Mouse (Mus musculus): ENCODE results near the gene Elfn2. TPM values are rescaled to one million over a fixed set of nuclear protein-coding genes. Genes with fewer than 3 reads are reported as not detected.

Elfn2 gene
- total RNA-seq, 2 experiments from 2014 or later = 202 to 204 TPM

DNA sequence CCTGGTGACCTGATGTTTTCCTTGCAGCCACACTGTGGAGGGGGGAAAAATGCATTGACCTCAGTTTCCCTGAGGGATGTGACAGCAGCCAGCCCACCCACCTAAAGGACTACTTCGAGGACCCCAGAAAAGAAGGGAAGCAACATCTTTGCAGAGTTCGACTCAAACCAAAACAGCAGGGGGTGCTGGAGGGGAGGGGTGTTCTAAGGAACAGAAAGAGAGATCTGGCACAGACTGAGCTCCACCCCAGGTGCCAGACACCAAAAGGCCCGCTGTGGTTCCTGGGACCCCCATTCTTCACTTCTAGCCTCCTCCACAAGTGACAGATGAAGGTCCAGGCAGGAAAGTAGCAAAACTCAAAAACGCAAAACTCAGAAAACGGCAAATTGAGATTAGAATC lies 2.7 kb downstream of the Elfn2 start:
- peak overlapping the region; percentile 74 for H3K4me3 ChIP-seq
- peak overlapping the region; percentile 93 for H3K27ac ChIP-seq
- no peak for DNase-seq (ENCODE audit: low spot score in 2 of 2)
- peak; percentile 39 for TF ChIP-seq CTCF (conservative IDR thresholded peaks at IDR 0.05)

DNA sequence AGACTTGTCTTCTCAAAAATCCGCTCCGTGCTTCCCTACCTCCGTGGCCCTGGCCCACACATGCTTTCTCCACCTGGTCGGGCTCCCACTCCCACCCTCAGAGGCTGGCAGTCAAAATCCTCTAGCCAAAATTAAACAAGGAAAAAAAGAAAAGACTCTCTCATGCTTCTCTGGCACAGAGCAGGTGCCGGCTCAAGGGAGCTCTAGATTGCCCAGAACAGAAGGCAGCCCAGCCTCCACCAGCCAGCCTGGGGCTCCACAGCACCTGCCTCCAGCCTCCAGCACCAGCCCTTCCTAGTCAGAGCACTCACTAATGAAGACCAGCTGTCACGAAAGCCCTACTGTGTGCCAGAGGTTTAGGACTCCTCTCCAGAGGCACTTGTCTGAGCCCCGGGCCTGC lies 4.8 kb downstream of the Elfn2 start:
- DNase-seq (ENCODE audit: low spot score in 2 of 2) = no peak
- Histone ChIP-seq H3K27ac (peak overlapping the region; percentile 93), H3K4me3 (peak overlapping the region; percentile 56)
- TF ChIP-seq CTCF (conservative IDR thresholded peaks at IDR 0.05) = no peak

DNA sequence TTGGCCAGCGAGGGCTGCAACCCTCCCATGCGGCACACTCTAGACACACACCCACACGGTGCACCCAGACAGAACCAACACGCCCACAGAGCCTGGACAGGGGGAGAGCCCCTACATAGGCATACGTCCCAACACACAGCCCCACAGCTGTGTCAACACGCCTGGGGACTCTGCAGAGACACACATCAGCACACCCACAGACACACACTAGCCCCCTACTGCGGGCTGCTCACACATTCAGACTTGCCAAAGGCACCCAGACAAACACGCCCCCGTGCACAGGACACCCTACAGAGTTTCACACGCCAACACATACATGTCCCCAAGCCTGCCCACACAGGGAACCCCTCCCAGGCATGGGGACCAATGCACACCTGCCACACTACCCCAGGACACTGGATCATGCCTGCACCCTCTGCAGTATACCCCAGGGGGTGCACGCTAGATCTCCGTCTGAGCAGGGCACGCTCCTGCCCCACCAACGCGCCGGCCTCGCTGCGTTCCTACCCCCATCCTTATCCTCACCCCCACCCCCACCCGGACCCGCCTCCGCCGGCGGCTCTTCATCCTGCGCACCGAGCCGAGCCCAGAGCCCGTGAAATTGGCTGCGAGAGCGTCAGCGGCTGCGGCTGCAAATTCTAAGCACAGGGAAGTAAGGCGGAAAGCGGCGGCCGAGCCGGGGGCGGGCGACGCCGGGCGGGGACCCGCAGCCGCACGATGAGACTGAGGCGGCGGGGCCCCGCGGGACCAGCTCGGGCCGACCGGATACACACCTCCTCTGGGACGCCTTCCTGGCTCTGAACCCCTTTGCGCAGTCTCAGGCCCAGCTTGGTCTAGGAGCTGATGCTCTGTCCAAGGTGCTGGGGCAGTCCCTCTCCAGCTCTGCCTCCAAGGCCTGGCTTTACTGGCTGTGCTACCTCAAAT lies 6.0 kb downstream of the Elfn2 start:
- Histone ChIP-seq H3K27ac (peak overlapping the region; percentile 93), H3K4me3 (peak overlapping the region; percentile 56)
- TF ChIP-seq CTCF (conservative IDR thresholded peaks at IDR 0.05) = peak; percentile 22
- DNase-seq (ENCODE audit: low spot score in 2 of 2) = peak in 1 of 2 experiments; percentile 68

DNA sequence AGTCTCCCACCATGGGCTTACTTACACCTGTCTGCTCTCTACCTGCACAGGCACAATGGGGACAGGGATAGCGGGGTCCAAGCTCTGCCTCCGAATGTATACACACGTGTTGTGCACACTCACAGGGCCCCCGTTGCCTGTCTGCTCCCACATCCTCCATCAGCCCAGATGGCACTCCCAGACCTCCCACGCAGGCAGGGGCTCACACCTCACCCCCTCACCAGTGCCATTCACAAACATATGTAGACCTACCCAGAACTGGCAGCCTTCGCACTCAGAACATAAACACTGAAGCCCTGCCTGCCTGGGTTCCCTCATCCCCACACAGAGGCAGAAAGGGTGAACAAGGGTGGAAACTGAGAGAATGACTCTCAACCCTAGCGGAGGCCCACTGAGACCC lies 6.6 kb downstream of the Elfn2 start:
- no peak for TF ChIP-seq CTCF (conservative IDR thresholded peaks at IDR 0.05)
- Histone ChIP-seq H3K4me3 (peak overlapping the region; percentile 56), H3K27ac (peak overlapping the region; percentile 93)
- DNase-seq (ENCODE audit: low spot score in 2 of 2) = peak; percentile 76 to 84

DNA sequence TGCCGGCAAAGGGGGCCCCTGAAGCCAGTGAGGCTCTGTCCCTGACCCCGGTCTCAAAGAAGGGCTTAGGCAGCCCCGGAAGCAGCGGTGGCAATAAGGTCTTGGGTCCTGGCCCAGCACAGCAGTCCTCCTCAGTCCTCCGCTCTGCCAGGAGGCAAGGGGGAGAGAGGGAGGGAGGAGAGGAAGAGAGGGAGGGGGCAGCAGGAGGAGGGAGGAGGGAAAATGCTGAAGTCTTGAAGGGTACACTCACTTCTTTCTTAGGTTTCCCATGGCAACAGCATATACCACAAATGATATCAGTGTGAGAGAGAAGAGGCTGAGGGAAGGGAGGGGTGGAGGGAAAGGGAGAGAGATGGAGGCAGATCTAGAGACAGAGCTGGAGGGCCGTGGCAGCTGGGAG lies 7.9 kb downstream of the Elfn2 start:
- peak in 1 of 2 experiments; percentile 79 for DNase-seq (ENCODE audit: low spot score in 2 of 2)
- Histone ChIP-seq H3K27ac (peak overlapping the region; percentile 93), H3K4me3 (peak overlapping the region; percentile 52)
- TF ChIP-seq CTCF (conservative IDR thresholded peaks at IDR 0.05) = no peak

DNA sequence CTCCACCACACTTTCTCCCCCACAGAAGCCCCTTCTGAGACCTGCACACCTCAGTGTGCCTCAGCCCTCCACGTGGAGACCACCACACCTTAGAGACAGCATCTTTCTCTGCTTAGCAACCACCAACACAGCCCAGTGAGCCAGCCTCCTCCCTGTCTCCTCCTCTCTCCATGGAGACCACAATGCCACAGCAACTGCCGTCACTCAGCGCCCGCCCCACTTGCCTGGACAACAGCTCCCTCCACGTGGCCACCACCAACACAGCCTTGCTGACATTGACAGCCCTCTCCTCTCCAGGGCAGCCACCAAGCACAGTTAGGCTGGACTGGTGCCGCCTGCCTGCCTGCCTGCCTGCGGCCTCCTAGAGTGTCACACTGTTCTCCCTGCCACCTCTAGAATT lies 8.8 kb downstream of the Elfn2 start:
- peak; percentile 68 to 85 for DNase-seq (ENCODE audit: low spot score in 2 of 2)
- Histone ChIP-seq H3K4me3 (peak overlapping the region; percentile 52), H3K27ac (peak overlapping the region; percentile 93)
- TF ChIP-seq CTCF (conservative IDR thresholded peaks at IDR 0.05) = no peak

DNA sequence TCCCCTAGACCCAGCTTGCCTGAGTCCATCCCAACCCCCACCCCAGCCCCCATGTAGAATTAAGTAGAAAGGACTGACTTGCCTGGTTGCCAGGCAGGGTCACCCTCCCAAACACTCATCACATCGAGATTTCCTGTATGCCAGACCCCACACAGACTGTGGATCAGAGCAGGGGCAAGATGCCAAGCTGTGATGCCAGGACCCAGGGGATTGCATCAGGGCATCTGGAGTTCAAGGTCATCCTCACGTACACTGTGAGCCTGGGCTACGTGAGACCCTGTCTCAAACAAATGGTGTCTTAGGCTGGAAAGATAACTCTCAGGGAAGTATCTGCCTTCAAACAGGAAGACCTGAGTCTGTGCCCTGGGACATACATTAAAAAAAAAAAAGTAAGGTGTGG lies 11.9 kb downstream of the Elfn2 start:
- no peak overlapping the region for H3K27ac ChIP-seq
- TF ChIP-seq CTCF (conservative IDR thresholded peaks at IDR 0.05) = no peak
- H3K4me3 ChIP-seq = no peak overlapping the region
- DNase-seq (ENCODE audit: low spot score in 2 of 2) = no peak

DNA sequence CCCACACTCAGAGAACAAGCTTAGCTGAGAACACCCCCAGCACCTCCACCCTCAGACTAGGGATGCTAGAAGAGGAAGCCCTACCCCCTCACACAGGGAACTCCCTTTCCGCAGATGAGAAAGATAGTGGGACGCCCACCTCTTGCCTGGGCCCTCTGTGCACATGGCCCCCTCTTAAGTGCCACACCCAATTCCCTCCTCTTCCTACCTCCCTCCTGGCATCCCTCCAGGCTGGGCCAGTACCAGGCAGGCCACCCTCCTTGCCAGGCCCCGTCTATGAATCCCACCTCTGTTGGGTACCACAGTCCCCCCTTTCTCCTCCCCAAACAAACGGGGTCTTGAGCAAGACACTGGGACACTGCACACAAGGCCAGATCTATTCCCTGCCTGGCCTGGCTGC lies 13.7 kb downstream of the Elfn2 start:
- Histone ChIP-seq H3K4me3 (no peak overlapping the region), H3K27ac (peak overlapping the region; percentile 54; the same call in 1 of the 2 replicates)
- TF ChIP-seq CTCF (conservative IDR thresholded peaks at IDR 0.05) = no peak
- peak in 1 of 2 experiments; percentile 60 for DNase-seq (ENCODE audit: low spot score in 2 of 2)

DNA sequence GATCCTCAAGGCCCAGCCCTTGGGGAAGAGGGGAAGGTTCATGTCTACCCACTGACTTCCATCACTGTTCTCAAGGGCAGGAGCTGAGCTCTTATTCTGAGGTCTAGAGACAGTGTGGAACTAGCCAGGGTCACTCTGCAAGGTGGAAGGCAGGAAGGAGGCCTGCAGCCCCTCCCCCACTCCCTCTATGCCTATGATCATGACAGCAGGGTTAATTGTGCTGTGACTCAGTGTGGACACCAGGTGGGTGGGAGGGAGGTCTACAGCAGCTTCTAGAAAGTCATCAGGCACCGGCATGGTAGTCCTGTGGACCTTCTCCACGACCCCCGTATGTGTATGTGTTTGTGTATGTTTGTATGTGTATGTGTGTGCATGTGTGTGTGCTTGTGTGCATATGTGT lies 14.6 kb downstream of the Elfn2 start:
- H3K27ac ChIP-seq = peak overlapping the region; percentile 5; the same call in 1 of the 2 replicates
- no peak for DNase-seq (ENCODE audit: low spot score in 2 of 2)
- H3K4me3 ChIP-seq = no peak overlapping the region
- TF ChIP-seq CTCF (conservative IDR thresholded peaks at IDR 0.05) = no peak

DNA sequence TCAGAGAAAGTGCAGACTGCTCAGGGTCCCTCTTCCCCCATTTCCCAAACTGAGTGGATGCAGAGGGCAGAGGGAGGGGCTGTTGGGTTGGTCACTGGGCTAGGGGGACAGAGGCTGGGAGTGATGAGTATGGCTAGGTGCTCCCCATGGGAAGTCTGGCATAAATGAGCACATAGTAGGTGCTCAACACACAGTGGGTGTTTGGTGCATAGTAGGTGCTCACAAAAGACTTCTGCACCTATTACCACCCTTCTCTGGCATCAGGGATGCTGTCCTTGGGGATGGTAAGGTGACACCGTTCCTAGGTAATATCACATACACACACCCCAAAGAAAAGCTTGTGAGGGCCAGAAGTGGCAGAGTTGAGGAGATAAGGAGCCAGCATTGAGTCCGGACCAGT lies 18.2 kb downstream of the Elfn2 start:
- TF ChIP-seq CTCF (conservative IDR thresholded peaks at IDR 0.05) = no peak
- DNase-seq (ENCODE audit: low spot score in 2 of 2) = no peak
- H3K27ac ChIP-seq = no peak overlapping the region
- no peak overlapping the region for H3K4me3 ChIP-seq

DNA sequence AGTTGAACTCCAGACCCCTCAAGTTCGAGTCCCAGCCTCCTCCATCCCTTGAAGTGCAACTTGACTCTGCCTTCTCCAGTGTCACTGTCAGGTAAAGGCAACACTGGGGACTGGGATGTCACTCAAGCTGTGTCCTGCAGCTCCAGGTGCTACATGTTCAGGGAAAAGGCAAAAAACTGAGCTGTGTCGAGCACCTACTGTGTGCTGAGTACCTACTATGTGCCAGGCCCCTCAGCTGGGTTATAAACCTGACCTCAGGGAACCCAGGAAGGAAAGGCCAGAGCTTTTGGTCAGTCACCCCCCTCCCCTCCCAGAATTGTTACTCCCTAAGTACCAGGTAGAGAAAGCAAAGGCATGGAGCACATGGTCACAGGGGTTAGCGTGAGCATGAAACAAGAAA lies 19.1 kb downstream of the Elfn2 start:
- TF ChIP-seq CTCF (conservative IDR thresholded peaks at IDR 0.05) = no peak
- DNase-seq (ENCODE audit: low spot score in 2 of 2) = no peak
- Histone ChIP-seq H3K27ac (peak overlapping the region; percentile 92; the same call in 1 of the 2 replicates), H3K4me3 (no peak overlapping the region)

DNA sequence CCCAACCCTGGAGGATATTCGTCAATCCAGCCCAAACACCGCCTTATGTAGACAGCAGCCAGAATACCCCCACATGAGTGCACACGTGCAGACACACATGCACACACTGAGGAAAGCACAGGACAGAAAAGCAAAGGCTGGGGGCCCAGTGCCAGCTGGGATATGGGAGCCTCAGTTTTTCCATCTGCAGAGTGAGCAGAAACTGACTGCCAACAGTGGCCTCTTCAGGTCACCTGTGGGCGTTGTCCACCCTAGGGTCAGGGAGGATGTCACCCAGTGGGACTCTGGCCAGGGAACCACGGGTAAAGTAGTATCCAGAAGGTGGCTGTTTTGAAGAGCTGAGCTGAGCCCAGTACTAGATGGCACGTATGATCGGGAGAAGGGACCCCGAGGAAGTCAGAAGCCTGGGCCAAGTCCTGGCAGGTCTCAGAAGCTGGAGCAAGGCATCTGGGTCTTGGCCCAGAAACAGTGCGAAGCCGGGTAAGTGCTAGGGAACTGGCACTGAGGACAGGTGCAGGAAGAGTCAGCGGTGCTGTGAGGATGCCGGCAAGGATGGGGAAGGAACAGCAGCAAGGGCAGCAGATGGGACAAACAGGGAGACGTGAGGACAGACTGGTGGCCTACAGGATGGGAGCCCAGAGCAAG lies 20.0 kb downstream of the Elfn2 start:
- H3K27ac ChIP-seq = peak overlapping the region; percentile 92
- TF ChIP-seq CTCF (conservative IDR thresholded peaks at IDR 0.05) = no peak
- DNase-seq (ENCODE audit: low spot score in 2 of 2) = no peak
- H3K4me3 ChIP-seq = peak overlapping the region; percentile 6; the same call in 1 of the 2 replicates

DNA sequence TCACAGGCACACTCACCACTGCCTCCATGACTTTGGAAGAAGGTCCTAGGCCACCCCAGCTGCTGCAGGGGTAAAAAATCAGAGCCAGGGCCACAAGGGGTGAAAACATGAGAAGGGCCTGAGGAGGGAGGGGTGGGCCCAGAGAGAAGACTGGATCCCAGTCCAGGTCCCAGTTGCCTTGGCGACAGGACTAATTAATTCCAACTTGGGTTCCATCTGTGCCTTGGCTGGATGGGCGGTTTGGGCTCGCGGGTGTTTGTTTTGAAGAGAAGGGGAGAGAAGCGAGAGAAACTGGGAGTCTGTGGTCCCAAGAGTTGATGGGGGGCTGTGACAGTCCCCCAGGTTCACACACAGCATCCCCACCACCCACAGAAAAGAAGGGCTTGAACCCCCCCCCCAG lies 20.5 kb downstream of the Elfn2 start:
- H3K27ac ChIP-seq = peak overlapping the region; percentile 92
- TF ChIP-seq CTCF (conservative IDR thresholded peaks at IDR 0.05) = no peak
- peak; percentile 72 to 83 for DNase-seq (ENCODE audit: low spot score in 2 of 2)
- peak overlapping the region; percentile 6; the same call in 1 of the 2 replicates for H3K4me3 ChIP-seq
